Mouse (Mus musculus): ENCODE measurements at regions not wholly inside any gene's neighbourhood (a gene's known extent, or its start where the extent isn't known, plus 50 kb on each side); places are given as distances from the start of the nearest gene placed in this dataset.

DNA sequence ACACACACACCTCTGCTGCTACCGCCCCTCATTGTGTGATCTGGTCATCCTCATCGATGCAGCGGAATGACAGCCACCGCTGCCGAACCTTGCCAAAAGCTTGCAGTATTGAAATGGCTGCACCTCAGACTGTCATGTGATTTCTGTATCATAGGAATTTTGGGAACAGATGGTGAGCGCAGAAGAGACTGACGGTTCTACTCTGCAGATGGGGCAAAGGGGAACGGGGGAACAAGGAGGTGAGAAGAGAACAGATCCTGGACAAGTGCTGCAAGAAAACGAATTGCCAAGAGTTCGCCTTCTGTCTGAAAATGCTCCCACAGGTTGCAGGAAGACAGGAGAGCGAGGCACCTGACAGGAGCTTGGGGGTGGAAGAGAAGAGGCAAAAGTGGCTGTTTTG is 96.9 kb upstream of the Smarca2 start:
- TF ChIP-seq CTCF (IDR thresholded peaks at IDR 0.05; ENCODE audit: insufficient read depth, low read length) (no peak), POLR2A (IDR thresholded peaks at IDR 0.05; ENCODE audit: borderline replicate concordance, extremely low read depth, low read depth, low read length) (no peak)

Data from lung, adult 2 months (tissue).